Mouse (Mus musculus) natural killer cell, adult 2 months (primary cell): ENCODE results near the gene Kbtbd4.
A peak's percentile ranks its signal among the peaks of the same experiment; 100 is the strongest.

Experiments used
- DNase-seq, 2 experiments: peaks; one replicate each; pipeline ENCODE4 v3.0.0; 2022; ENCODE audit warnings: low spot score in 2 of 2

Gene Kbtbd4

DNA sequence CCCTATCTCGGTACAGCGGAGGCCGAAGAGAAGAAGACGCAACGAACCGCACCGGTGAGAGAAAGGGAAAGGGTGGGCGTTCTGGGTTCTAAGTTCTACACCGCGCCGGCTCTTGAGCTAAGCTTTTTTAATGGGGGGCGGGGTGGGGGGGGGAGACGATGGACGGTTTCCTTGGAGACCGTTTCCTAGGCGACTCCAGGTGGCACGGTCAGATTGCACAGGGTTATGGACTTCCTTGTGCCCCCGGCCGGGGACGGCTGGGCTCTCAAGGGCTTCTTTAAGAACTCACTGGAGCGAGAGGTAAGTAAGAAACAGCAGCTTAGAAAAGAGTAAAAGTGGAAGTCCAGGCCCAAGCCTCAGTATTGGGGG, 300 bp downstream of the Kbtbd4 start:
- no peak for DNase-seq

DNA sequence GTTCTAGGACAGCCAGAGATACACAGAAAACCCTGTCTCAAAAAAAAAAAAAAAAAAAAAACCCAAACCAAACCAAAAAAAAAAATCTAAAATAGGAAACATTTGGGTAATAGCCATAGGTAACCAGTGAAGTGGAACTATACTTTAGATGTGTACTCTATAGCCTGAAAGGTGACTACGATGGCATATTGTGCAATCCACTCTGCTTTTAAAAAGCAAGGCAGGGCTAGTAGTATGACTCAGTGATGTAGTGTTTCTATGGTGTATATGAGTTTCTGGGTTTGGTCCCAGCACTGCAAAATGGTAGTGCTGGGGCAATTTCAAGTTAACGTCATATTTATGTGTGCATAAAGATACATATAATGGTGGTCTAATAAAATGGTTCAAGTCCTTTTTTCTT, 2.2 kb downstream of the Kbtbd4 start:
- DNase-seq = no peak

DNA sequence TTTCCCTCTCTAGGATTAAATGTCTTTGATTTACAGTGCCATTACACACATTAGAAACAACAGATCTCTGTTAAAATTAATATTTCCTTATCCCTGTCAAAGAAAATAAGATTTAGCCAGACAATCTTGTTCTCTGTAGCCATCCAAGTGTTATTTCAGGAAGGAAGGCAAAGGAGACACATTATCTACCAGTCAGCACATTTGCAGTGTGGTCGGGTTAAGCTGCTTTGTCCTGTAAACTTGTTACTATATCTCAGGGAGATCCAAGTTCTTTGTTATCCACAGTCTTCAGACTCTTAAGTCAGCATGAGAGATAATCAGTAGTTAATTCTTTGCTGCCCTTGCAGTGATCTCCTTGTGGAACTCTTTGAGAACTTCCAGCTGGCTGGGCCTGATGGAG, 6.3 kb downstream of the Kbtbd4 start:
- no peak for DNase-seq

DNA sequence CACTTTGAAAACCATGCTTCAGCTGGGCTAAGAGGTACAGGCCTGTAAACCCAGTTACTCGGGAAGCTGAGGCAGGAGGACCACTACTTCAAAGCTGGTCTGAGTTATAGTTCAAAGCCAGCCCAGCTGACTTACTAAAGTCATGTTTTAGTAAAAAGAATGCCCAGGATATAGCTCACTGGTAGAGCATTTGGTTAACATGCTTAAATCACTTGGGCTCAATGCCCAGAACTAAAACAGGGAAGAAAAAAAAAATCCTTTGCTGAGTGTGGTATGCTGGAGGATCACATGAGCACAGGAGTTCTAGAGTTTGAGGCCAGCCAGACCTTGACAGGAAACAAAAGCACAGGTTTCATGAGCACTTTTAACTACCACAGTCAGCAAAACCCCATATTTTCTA, 7.1 kb downstream of the Kbtbd4 start:
- no peak for DNase-seq

DNA sequence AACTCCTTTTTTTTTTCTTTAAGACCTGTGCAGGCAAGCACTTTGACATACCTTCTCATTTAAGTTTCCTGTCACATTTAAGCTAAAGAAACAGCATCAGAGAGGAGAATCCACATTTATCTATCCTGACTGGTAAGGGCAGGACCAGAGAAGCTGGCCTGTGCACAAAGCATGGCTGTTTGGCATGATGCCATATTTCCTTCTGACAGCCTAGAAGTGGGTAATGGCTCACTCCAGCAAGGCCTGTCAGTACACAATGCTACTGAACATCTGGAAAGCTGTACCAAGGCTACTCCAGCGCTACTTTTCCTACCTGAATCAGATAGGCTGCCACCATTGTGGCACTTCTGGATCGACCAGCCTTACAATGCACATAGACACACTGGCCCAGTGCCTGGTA, 9.1 kb downstream of the Kbtbd4 start:
- DNase-seq = no peak

DNA sequence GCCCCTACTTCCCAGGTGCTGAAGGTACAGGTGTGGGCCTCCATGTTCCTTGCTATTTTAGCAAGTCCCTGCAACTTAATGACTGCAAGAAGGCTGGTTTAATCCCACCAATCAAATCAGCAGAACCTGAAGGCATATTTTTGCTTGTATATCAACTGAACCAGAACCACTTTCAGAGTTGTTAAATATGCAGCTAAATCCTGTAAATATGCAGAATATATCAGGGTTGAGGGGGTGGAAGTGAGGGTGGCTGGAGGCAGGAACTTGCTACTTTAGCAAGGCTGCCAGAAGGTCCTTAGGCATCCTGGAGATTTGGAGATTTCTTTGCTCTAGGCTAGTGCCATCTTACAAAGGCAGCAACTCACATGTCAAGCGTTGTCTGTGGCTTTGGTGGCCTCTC, 11.0 kb downstream of the Kbtbd4 start:
- DNase-seq = no peak

DNA sequence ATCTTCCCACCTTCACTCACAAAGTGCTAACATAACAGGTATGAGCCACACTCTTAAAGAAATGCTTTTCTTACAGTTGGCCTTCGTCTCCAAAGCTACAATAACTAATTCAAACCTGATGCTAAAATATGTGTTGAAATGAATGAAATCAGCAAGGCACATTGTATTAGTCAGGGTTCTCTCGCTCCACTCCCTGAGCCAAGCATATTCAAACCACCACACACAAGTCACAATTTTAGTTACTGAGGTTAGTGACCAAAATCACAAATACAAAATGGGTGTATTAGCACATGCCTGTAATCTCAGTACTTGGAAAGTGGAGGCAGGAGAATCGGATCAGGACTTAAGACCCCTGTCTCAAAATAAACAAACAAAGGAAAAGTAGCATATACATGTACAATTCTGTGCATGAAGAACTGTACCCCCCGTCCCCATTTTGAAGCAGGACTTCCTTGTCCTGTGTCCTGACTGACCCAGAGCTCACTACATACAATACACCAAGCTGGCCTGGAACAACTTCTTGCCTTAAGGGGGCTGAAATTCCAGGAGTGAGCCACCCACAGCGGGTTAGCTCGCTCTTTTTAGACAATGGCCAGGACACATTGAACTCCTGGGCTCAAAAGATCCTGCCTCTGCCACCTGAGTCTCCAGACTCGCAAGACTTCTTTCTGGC, 12.2 kb downstream of the Kbtbd4 start:
- no peak for DNase-seq

DNA sequence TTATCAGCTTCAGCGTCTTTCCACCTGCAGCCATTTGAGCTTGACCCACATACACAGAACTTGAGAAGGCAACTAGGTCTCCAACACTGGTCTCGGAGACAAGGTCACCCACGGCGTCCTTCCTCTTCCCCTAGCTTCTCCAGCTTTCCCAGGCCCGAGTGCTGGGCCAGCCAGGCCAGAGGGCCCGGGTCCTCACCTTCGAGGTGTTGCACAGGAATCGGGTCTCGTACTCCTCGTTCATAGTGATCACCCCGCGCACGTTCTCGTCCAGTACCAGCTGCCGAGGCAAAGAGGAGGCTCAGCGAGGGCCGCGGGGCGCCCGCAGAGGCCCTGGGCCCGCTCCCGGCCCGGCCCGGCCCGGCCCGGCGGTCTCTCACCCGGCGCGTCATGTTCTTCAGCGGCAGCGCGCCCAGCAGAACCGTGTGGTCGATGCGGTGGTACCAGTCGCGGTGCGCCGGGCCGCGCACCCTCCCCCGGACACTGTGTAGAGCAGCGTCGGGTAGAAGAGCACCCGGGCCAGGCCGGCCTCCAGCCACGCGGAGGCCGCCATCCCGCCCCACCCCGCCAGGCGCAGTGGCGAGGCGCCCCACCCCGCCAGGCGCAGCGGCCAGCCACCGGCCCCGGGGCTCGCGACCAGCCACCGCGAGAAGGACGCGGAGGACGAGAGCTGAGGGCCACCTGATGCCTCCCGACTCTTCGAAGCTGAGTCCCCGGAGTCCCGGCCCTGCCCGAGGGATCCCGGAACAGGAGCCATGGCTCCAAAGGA, 12.9 kb downstream of the Kbtbd4 start:
- DNase-seq = peak; percentile 44 to 58

DNA sequence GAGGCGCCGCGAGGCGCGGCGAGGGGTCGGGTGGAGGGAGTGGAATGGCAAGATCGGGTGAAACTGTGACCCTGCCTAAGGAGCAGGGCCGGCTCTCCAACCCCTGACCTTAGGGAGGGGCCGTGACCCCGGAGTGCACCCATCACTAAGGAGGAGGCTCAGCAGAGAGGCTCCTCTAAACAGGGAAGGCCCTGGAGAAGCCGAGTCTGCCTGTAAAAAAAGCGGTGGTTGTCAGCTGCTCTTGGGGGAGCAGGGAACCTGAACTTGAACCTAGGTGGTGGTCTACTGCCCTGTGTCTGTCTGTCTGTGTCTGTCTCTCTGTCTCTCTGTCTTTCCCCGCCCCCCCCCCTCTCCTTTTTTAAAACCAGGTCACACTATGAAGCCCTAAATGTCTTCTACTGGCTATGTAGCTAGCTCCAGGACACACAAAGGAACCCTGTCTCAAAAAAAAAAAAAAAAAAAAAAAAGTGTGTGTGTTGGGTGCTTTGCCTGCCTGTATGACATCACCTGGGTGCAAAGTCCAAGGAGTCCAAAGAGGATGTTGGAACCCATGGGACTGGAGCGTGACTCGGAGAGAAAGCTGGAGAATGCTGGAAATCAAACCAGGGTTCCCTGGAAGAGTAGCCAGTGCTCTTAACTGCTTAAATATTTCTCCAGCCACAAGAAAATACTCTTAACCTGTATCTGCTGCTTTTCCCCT, 13.6 kb downstream of the Kbtbd4 start:
- DNase-seq = no peak

DNA sequence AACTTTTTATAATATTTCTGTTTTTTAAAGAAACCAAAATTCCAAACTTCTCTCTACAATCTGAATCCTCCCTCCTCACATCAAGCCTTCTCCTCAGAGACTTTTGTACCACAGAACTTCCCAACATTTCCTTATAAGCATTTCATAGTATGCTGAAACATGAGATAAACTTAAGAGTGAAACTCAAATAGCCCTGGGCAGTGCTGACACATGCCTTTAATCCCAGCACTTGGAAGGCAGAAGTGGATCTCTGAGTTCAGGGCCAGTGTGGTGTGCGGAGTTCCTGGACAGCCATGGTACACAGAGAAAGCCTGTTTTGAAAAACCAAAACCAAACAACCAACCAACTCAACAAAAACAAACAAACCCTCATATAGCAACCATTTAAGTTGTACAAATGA, 16.6 kb downstream of the Kbtbd4 start:
- DNase-seq = no peak

DNA sequence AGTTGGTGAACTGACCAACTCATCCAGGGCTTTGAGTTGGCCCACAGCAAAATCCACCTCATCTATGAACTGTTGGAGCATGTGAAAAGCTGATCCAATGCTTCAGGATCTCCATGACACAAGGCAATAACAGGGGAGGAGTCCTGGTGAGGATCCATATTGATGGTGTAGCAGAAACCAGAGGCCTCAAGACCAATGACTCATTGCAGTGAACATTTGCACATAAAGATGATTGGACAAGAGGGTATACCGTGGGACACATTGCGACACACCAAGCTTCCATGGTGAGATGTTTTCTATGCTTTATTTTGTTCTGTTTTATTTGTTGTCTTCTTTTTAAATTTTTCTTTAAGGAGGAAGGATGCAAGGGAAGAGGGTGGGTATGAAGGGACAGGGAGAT, 18.1 kb downstream of the Kbtbd4 start:
- DNase-seq = no peak

DNA sequence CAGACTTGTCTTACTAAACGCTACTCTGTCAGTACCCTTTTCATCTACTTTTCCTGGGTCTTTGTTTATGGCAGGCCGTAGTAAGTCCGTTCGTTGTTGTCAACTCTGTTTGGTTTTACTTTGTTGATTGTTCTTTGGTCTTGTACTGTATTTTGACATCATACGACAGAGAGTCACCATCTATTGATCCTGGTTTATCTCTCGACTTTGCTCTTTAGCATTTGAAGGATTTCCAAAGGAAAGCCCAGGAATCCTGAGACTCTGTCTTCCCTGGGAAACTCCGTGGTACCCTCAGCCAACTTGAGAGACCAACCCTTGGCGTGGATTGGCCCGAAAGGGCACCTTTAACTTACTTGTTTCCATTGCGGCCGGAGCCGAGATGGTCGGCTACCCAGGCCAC, 24.0 kb downstream of the Kbtbd4 start:
- no peak for DNase-seq

DNA sequence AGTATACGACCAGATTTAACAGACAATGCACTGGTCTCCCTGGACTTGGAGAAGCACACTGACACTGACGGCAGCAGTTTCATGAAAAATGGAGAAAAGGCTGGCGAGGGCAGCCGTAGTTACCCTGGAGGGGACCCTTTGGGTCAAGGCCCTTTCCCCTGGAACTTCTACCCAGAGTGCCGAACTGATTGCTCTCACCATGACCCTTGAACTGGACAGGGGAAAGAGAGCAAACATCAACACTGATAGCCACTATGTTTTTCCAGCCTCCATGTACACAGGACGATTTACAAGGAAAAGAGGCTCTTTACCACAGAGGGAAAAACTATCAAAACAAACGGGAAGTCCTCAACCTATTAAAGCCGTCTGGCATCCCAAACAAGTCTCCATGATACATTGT, 27.3 kb downstream of the Kbtbd4 start:
- DNase-seq = no peak

DNA sequence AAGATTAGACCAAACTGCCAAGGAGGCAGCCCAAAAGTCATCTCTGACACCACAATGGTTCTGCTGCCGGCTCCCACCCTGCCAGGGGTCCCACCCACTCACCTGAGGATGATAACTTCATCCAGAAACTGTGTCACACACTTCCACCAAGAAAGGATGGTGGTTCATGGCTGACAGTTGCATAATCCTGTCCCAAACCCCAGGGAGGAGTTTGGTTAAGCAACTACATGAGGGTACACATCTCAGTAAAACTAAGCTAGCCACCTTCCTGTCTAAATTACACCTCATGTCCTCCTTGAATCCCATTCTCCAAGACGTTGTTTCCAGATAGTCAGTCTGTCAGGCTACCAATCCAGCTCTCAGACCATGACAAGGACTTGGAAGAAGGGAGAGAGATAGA, 27.7 kb downstream of the Kbtbd4 start:
- no peak for DNase-seq

DNA sequence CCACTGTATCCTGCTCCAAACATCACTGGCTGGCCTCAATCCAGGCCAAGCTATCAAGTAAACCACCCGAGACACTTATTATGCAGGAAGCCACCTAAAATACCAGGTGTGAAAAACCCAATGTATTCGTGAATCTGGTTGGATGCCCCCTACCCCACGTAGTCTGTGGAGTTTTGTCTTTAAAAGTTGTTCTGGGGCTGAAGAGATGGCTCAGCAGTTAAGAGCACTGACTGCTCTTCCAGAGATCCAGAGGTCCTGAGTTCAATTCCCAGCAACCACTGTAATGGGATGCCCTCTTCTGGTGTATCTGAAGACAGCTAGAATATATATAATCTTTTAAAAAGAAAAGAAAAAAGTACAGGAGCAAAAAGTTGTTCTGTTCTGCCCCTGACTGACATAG, 33.8 kb downstream of the Kbtbd4 start:
- no peak for DNase-seq

DNA sequence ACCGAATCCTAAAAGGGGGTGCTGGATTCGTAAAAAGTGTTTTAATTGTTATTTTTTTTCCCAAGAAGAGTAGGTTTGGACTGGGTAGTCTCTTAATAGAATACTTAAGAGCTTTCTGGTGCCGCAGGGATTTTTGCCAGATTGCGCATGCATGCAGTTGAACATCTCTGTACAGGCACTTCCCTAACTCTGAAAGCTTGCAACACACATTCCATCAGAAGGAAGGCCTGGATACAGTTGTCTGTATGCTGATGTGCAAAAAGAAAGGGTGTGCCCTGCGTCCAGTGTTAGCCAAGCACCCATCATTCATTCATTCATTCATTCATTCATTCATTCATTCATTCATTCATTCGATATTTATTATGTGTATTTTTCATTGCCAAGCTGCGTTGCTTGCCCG, 35.2 kb downstream of the Kbtbd4 start:
- no peak for DNase-seq

DNA sequence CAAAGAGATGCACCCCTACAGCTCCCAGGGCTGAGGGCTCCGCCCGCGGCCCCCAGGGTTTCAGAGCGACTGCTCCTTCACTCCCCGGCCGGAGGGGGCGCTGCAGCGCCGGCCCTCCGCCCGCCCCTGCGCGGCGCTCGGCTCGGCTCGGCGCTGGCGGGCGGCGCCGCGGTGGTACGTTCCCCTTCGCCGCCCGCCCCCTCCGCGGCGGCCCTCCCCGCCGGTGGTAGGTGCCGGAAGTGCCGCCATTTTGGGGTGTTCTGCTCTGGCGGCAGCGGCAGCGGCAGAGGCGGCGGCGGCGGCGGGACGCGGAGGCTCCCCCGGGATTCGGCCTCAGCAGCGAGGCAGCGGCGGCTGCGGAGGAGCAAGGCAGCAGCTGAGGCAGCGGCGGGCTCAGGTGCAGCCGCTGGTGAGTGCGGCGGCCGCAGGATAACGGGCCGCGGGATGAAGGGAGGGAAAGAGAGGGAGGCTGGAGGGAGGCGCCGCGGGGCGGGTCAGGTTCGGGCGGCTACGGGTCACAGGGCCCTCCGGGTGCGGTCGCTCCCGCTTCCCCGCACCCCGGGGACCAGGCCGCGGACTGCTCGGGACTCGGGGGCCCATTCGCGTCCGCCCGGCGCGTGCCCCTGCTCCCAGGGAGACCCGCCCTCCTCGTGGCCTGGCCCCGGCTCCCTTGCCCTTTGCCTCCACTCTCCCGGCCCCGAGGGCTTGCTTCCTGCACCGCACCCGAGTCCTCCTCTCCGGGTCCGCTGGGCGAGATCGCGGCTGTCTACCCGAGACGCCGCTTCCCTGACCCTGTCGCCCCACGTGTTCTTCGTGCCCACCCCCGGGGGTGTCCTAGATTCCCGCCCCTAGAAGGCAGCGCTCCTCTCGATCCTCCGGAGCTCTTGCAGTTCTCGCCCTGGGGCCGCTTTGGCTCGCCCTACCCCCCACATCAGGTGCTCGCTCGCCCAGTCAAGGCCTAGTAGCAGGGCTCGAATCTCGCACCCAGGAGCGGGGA, 36.0 kb downstream of the Kbtbd4 start, which contains the start of gene Celf1:
Gene Celf1 (plus strand): TSS at position 150 of the 997 bp plus-strand sequence.
- DNase-seq = peak; percentile 70 to 83

DNA sequence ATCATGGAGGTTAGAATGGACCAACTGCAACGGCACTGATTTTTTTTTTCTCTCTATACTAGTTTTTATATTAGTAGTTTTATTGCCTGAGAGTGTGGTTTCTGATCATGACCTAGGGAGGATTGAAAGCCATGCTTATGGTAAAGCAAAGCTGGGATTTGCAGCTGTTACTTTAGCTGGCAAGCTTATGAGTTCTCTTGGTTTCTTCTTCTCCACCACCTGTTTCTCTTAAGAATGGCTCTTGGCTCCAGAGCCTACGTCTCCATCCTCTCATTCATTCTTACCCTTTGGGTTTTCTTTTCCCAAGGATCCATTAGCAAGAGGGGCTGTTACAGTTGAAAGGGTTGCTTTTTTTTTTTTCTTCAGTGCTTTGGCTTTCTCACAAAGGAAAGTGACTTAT, 37.2 kb downstream of the Kbtbd4 start:
- DNase-seq = no peak

DNA sequence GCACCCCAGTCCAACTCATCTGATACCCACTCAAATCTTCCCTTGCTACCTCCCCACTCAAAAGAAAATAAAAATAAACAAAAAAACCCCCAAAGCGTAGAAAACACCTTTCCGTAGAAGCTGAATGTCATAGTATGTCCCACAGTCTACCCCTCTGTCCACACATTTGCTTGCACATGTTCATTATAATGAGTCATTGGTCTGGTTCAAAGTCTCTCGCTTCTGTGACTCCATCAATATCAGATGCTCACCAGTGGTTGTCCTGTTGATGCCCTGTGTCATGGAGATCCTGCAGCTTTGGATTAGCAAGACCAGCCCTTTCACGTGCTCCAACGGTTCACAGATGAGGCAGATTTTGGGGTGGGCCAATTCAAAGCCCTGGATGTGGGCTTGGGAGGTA, 45.6 kb downstream of the Kbtbd4 start:
- DNase-seq = no peak

DNA sequence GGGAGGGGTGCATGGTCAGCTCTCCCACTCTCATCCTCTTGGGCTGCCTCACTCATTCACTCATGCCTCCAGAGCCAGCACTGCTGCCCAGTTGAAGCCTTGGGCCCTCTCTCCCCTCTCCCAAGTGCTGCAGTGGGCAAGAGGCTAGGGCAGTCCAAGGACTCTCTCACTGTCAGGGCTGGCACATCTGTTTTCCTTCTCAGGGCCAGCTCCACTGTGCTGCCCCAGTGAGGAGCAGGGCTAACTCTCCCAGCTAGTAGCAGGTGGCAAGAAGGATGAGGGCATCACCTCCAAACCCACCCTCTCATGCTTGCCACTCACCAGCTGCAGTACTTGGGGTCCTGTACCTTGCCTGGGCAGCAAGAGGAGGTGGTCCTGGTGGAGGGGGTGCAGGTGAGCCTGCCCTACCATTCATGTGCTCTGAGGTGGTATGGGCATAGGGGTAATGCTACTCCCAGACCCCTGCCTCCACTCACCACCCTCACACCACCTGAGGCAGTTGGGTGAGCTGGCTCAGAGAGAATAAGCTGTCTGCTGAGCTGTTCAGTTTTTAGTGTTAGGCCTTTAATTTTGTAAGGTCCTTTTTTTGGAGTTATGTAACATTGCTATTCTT, 46.1 kb downstream of the Kbtbd4 start:
- no peak for DNase-seq

DNA sequence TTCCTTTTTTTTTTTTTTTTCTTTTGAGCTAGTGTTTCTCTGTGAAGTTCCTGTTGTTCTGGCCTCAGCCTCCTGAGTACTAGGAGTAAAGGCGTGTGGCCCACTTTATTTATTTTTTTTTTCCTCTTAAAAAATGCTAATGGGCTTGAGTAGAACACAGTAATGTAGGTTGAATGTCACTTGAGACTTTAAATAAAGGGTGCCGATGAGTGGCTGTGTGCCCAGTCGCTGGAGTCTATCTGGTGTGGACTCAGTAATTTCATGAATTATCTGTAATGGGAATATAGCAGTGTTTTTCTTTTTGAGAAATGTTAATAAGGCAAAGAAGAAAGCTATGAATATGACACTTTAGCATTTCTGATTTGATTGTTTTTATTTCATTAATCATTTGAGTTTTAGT, 48.9 kb downstream of the Kbtbd4 start:
- DNase-seq = no peak
